Mouse (Mus musculus) heart, embryonic 11.5 days (tissue): Measurements from ENCODE around the gene Slc35g1. TPM values are rescaled to one million over a fixed set of nuclear protein-coding genes. Genes with fewer than 3 reads are reported as not detected.
A peak's percentile ranks its signal among the peaks of the same experiment; 100 is the strongest.
"Not testable (repeated sequence)": the region's sequence is repeated elsewhere in the genome, so short reads cannot be mapped to it uniquely, and the experiment has no call there.

Source experiments
- ATAC-seq: fragments of 200-750 bp; cut with Nextera tagmentation; replicated peaks from 2 replicates; pipeline ENCODE4 v1.8.0; 2017; ENCODE audit warnings: moderate library complexity; ENCODE audit not compliant: insufficient number of reproducible peaks, low FRiP score, low TSS enrichment
- H3K27ac ChIP-seq: fragments of 300-500 bp; sonication (generic); 2 replicates; pipeline ENCODE4 v1.5.1; 2014; ENCODE audit warnings: mild to moderate bottlenecking, low read depth, low read length
- H3K27me3 ChIP-seq: fragments of 300-500 bp; sonication (generic); 2 replicates; pipeline ENCODE4 v1.6.1; 2014; ENCODE audit warnings: mild to moderate bottlenecking, low read length, mixed read lengths; ENCODE audit not compliant: control insufficient read depth, insufficient read depth
- H3K36me3 ChIP-seq: fragments of 300-500 bp; sonication (generic); 2 replicates; pipeline ENCODE4 v1.6.1; 2014; ENCODE audit warnings: mild to moderate bottlenecking, low read length, moderate library complexity, mixed read lengths; ENCODE audit not compliant: control insufficient read depth, insufficient read depth
- H3K4me1 ChIP-seq: fragments of 300-500 bp; sonication (generic); 2 replicates; pipeline ENCODE4 v1.6.1; 2014; ENCODE audit warnings: low read length; ENCODE audit not compliant: control insufficient read depth, insufficient read depth
- H3K4me2 ChIP-seq: fragments of 300-500 bp; sonication (generic); 2 replicates; pipeline ENCODE4 v1.6.1; 2014; ENCODE audit warnings: mild to moderate bottlenecking, moderate library complexity
- H3K4me3 ChIP-seq: fragments of 300-500 bp; sonication (generic); 2 replicates; pipeline ENCODE4 v1.5.1; 2014; ENCODE audit warnings: low read depth, low read length
- H3K9ac ChIP-seq: fragments of 300-500 bp; sonication (generic); 2 replicates; pipeline ENCODE4 v1.6.1; 2014; ENCODE audit warnings: mild to moderate bottlenecking, low read depth, low read length, moderate library complexity
- H3K9me3 ChIP-seq: fragments of 300-500 bp; sonication (generic); replicated peaks from 2 replicates; pipeline ENCODE4 v1.6.1; 2016; ENCODE audit warnings: low read length; ENCODE audit not compliant: control insufficient read depth
- WGBS: fragments of 180-500 bp; shearing (Covaris S2); extraction: QIAGEN DNeasy Blood & Tissue Kit; methylation state at CpG from one replicate; pipeline ENCODE4 v1.1.7; 2014; ENCODE audit not compliant: insufficient replicate concordance; 5-methylcytosine and 5-hydroxymethylcytosine counted together
- polyA plus RNA-seq: library from polyadenylated mRNA; unstranded; fragments of >200 nt; fragmentation: Nextera tagmentation; extraction: Ambion mirVana; gene quantifications from 2 replicates; pipeline ENCODE4 v1.2.1, GENCODE M21; 2014

Gene Slc35g1
- polyA plus RNA-seq, 1 experiment from 2014 or later = 2.8 TPM

DNA sequence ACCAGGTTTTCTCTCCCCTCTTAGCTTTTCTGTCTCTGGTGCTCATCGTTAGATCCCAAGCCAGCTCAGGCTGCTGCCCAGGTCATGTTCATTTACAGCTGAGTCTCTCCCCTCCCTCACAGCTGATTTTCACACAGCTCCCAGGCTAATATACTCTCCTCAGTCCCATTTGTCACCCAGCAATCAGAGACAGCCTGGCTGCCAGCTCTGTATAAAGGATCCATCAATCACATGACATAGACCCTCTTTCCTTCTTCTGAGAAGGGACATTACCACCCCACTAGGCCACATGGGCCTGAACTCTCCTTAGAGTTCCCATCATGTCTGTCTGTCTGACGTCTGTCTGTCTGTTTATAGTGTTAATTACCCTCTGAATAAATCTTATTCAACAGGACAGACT lies 22.4 kb upstream of the Slc35g1 start:
- Histone ChIP-seq H3K9ac (no peak overlapping the region), H3K27ac (no peak overlapping the region), H3K27me3 (peaks cover 8% of the 10 kb centered on the region; the same call in 1 of the 2 replicates), H3K36me3 (no peaks in the 10 kb centered on the region), H3K4me2 (no peak overlapping the region), H3K4me3 (no peak overlapping the region), H3K9me3 (no peaks in the 10 kb centered on the region), H3K4me1 (no peaks in the 10 kb centered on the region)
- WGBS = 51% methylated on average over 2 of the region's 2 CpGs
- ATAC-seq = no peak

DNA sequence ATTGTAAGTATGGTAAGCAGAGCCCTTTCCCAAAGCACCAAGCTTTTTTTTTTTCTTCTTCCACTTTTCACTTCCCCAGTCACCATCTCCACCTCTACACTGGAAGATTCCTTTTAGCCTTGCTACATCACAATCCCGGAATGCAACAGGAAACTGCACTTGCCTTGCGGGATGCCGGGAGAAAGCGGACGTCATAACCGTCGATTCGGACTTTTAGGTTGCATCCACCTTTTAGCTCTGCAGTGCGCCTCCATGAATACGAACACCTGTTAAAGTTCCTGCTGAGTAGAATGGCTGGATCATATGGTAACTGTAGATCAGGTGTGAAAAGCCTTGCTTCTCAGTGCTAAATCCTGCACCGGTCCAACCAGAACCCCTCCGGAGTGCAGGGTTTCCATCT lies 12.0 kb upstream of the Slc35g1 start:
- Histone ChIP-seq H3K9ac (no peak overlapping the region), H3K4me1 (no peaks in the 10 kb centered on the region), H3K27ac (no peak overlapping the region), H3K9me3 (no peaks in the 10 kb centered on the region), H3K4me3 (no peak overlapping the region), H3K27me3 (no peaks in the 10 kb centered on the region), H3K4me2 (no peak overlapping the region), H3K36me3 (no peaks in the 10 kb centered on the region)
- WGBS = 72% methylated on average over 12 of the region's 12 CpGs
- no peak for ATAC-seq

- H3K9ac ChIP-seq, H3K27me3 ChIP-seq, H3K4me2 ChIP-seq, H3K4me1 ChIP-seq, H3K9me3 ChIP-seq, H3K36me3 ChIP-seq, ATAC-seq, H3K27ac ChIP-seq, H3K4me3 ChIP-seq: not testable (repeated sequence)
- 82% methylated on average over 1 of the region's 1 CpGs for WGBS
These were observed 8.8 kb upstream of the Slc35g1 start for GRCm38 (mm10) chr19:38387021-38387420.

DNA sequence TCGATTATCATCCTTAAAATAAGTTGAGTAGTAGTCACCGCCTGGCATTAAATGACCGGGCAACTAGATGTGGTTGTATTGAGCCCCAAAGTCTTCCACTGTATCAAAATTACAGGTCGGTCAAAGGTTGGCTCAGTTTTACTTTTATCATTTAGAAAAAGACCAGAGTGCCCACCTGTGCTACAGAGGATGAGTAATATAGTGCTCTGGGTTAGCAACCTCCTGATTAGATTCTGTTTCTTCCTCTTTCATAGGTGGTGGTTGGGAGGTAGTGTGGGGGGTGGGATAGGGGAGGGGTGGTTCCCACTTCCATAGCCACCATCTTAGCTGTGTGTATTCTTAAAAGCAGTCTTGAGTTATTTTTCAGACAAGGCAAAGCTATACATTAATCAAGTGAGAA lies 7.9 kb upstream of the Slc35g1 start:
- H3K36me3 ChIP-seq = no peaks in the 10 kb centered on the region
- H3K4me1 ChIP-seq = no peaks in the 10 kb centered on the region
- no peak overlapping the region for H3K4me3 ChIP-seq
- WGBS = 85% methylated on average over 4 of the region's 4 CpGs
- no peak overlapping the region for H3K27ac ChIP-seq
- no peak for ATAC-seq
- H3K9me3 ChIP-seq = no peaks in the 10 kb centered on the region
- no peak overlapping the region for H3K9ac ChIP-seq
- H3K27me3 ChIP-seq = no peaks in the 10 kb centered on the region
- no peak overlapping the region for H3K4me2 ChIP-seq

GRCm38 (mm10) chr19:38396633-38396970 lies 822 bp downstream of the Slc35g1 start:
- H3K36me3 ChIP-seq = no peaks in the 10 kb centered on the region
- no peak for ATAC-seq
- peak overlapping the region; percentile 73 for H3K4me3 ChIP-seq
- no peaks in the 10 kb centered on the region for H3K9me3 ChIP-seq
- H3K9ac ChIP-seq = peak overlapping the region; percentile 77; the same call in 1 of the 2 replicates
- no peak overlapping the region for H3K27ac ChIP-seq
- H3K27me3 ChIP-seq = no peaks in the 10 kb centered on the region
- H3K4me1 ChIP-seq = no peaks in the 10 kb centered on the region
- H3K4me2 ChIP-seq = peak overlapping the region; percentile 96
- WGBS = 32% methylated on average over 8 of the region's 8 CpGs

GRCm38 (mm10) chr19:38397004-38397403 lies 1.2 kb downstream of the Slc35g1 start:
- WGBS = 57% methylated on average over 6 of the region's 6 CpGs
- no peak for ATAC-seq
- Histone ChIP-seq H3K9ac (no peak overlapping the region), H3K4me2 (peak overlapping the region; percentile 96; the same call in 1 of the 2 replicates), H3K4me3 (no peak overlapping the region), H3K4me1 (no peaks in the 10 kb centered on the region), H3K36me3 (no peaks in the 10 kb centered on the region), H3K27me3 (no peaks in the 10 kb centered on the region), H3K27ac (no peak overlapping the region), H3K9me3 (no peaks in the 10 kb centered on the region)

DNA sequence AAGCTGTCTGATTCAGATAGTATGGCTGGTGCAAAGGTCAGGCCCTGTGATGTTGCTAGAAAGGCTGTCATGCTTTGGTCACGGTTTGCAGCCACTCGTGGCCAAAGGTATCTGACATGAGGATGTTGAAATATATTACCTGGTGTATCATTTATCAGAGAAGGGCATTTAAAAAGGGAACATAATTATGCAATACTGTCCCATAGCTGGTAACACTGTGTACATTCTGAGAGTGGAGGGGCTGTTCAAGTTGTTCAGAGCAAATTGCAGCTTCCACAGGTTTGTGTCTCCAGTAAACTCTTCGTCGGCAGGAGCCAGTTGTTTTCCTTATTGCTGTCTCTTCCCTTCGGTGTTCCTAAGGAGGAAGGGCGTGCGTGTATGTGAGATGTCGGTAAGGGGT lies 3.2 kb downstream of the Slc35g1 start:
- H3K36me3 ChIP-seq = no peaks in the 10 kb centered on the region
- H3K4me3 ChIP-seq = no peak overlapping the region
- 86% methylated on average over 8 of the region's 8 CpGs for WGBS
- H3K27me3 ChIP-seq = no peaks in the 10 kb centered on the region
- H3K4me2 ChIP-seq = no peak overlapping the region
- no peaks in the 10 kb centered on the region for H3K4me1 ChIP-seq
- no peaks in the 10 kb centered on the region for H3K9me3 ChIP-seq
- ATAC-seq = no peak
- no peak overlapping the region for H3K9ac ChIP-seq
- H3K27ac ChIP-seq = no peak overlapping the region

DNA sequence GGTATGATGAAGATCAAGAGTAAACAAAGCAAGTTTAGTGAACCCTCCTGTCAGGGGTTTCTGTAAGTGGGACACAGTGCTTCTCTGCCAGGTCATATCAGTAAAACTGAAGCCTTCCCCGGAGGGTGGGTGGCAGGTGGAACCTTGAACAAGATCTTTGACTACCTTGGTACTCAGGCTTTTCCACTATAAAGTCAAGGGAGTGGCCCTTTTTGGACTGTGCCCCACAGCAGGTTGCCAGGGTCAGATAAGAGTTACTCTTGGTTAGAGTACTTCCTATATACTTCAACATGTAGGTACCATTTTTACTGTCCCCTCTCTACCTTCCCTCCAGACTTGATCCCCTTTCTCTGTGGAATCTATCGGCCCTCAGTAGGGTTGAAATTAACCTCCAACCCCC lies 5.1 kb downstream of the Slc35g1 start:
- Histone ChIP-seq H3K9ac (no peak overlapping the region), H3K4me1 (no peaks in the 10 kb centered on the region), H3K27me3 (no peaks in the 10 kb centered on the region), H3K9me3 (no peaks in the 10 kb centered on the region), H3K4me2 (no peak overlapping the region), H3K4me3 (no peak overlapping the region), H3K36me3 (no peaks in the 10 kb centered on the region), H3K27ac (no peak overlapping the region)
- ATAC-seq = no peak
- 82% methylated on average over 2 of the region's 2 CpGs for WGBS

GRCm38 (mm10) chr19:38401416-38401815 lies 5.6 kb downstream of the Slc35g1 start:
- Histone ChIP-seq H3K9ac (no peak overlapping the region), H3K36me3 (no peaks in the 10 kb centered on the region), H3K4me2 (no peak overlapping the region), H3K4me3 (no peak overlapping the region), H3K9me3 (no peaks in the 10 kb centered on the region), H3K27ac (no peak overlapping the region), H3K4me1 (no peaks in the 10 kb centered on the region), H3K27me3 (no peaks in the 10 kb centered on the region)
- WGBS = 79% methylated on average over 2 of the region's 2 CpGs
- no peak for ATAC-seq
